Mouse (Mus musculus) urinary bladder, postnatal 25 days (tissue): ENCODE measurements at regions not wholly inside any gene's neighbourhood (a gene's known extent, or its start where the extent isn't known, plus 50 kb on each side); places are given as distances from the start of the nearest gene placed in this dataset.
"Not testable (repeated sequence)": the region's sequence is repeated elsewhere in the genome, so short reads cannot be mapped to it uniquely, and the experiment has no call there.

Source experiments
- DNase-seq: peaks from one replicate; pipeline ENCODE4 v3.0.0; 2022; ENCODE audit warnings: low spot score

DNA sequence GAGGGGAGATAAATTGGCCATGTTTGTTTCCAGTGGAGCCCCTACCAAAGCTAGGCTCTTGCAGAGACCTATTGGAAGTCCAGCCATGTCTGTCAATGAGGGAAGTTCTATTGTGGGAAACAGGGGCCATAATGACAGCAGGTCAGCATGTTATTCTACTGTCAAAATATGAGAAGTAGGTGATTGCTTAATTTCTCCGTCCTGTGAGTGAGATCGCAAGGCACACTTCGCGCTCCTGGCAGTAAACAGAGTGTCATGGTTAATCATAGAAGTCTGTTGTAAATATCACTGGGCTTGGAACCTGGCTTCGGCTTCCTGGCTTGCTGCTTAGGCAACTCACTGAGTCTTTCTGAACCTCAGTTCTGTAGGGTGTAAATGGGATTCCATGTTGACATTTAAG, 72.5 kb upstream of the Ccdc122 start:
- no peak for DNase-seq

DNA sequence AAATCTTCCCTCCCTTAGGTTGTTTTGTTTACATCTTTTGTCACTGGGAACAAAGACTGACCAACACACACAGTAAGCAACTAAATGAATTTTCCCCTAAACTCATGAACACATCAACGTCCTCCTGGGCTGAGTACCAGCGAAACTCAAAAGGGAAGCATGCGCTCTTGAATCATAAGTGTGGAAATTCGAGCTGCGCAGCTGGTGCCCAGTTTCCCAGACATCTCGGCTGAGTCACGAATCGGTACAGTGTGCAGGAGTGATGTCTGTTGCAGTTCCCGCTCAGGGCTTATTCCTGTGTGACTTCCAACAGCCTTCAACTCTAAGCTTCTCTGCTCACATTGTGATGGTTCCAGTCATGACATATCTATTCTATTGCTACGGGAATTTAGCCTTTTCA, 77.7 kb upstream of the Ccdc122 start:
- no peak for DNase-seq

DNA sequence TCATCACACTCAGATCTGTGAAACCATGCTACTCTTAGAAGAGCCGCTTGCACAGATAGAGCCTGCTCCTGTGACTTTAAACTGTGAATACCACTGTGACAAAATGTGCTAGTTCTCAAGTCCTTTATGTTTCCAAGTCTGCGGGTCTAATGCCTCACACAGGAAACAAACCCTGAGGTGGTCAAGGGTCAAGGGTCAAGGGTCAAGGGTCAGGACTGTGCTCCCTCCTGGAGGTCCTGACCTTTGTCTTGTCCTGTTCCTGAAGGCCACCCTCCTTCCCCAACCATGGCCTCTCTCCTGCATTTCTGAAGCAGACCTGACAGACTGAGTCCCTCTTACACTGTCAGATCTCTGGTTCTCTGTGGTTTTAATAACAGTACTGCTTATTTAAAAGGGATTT, 79.4 kb upstream of the Ccdc122 start:
- DNase-seq: no peak

DNA sequence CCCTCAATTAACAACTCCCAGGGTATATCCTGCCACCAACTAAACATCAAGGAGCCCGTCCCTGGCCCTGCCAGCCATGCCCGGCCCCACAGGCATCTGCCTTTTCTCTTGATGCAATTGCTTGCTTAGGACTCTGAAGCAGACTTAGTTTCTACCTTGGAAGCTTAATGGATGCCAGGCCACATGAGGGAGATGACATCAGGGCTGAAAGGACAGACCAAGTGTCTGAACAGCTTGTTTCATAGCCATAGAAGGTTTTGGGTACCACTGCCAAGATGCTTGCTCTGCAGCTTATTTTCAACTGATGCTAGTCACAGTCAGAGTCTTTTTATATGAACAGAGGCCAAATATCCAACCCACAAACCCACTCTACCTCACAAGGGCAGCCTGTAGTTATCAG, 83.4 kb upstream of the Ccdc122 start:
- no peak for DNase-seq

DNA sequence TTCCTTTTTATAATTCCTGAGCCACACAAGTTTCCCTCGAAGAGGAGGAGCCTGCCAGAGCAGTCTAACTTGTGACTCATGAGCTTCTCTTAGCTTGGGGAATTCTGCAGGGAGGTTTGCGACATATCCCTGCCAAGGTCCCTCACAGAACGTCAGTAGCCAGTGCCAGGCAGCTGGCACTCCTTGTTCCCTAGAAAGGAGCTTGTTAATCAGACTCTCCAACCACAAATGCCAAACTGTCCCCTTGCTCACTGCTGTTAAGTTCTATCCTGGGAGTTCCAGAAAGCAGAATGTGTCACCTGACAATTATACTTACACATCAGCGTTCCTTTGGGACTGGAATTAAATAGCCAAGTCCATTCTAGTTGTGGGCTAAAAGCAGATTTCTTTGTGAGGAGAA, 85.1 kb upstream of the Ccdc122 start:
- no peak for DNase-seq

DNA sequence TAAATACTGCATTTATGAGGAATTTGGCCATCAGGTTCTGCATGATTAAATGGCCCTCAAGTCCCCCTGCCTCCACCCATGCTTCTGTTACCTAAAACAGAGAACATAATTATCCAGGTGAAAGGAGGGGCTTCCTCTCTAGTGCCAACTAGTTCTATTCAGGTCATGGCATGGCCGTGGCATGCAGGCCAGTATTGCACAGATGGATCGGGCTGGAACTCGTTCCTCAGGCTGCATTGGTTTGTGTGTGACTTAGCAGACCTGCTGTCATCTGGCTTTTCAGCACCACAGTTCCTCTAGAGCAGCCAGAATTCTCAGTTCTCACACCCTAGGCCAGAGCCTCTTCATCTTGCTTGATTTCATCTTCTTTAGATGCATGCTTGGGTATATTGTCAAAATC, 87.2 kb upstream of the Ccdc122 start:
- DNase-seq: peak; percentile 26

DNA sequence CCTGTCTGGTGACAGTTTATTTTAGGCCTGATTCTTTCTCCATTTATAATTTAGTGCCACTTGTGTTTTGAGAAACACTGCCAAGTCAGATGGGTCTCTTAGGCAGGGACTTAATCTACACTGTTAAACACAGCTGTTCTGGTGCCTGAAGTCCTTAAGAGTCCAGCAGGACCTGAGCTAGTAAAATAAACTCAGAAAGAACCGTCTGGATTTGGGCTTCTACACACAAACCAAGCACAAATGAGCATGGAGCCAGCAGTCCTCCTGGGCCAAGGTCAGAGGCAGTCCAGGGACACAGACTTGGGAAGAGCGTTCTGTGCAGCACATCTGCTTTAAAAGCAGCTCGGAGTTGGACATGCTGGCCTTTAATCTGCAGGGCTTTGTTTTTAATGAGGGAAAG, 87.6 kb upstream of the Ccdc122 start:
- peak; percentile 27 for DNase-seq

DNA sequence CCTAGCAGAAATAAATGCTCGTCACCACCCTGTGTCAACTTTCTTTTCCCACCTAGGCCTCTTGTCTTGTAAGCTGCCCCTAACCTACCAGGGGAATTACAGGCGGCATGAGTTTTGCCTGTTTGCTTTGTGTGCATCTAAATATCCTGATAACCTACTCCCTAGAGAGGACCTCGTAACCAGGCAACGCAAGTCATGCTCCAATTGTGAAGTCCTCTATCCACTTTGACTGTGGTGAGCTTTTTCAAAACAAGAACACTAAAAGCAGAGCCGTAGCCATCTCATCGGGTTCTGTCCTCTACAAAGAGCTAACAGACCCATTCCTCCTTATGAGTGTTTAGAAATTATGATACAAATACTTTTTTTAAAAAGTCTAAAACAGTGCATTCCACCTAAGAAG, 88.1 kb upstream of the Ccdc122 start:
- peak; percentile 10 for DNase-seq

DNA sequence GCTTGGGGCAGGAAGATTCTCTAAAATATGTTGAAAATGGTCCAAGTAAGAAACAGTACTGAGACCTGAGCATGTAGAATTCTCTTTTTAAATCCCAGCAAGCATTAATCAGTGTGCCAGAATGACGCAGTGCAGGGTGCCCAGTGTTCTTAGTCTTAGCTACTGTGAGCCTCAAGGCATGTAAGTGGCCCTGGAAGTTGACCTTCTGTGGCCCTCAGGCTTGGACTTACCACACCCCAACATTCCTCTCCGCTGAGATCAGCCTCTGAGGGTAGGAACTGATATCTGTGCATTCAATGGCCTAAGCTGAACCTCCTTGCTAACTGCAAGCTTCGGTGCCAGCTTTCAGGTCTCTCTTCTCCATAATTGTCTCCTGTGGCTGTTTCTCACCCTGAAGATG, 89.4 kb upstream of the Ccdc122 start:
- peak; percentile 15 for DNase-seq

DNA sequence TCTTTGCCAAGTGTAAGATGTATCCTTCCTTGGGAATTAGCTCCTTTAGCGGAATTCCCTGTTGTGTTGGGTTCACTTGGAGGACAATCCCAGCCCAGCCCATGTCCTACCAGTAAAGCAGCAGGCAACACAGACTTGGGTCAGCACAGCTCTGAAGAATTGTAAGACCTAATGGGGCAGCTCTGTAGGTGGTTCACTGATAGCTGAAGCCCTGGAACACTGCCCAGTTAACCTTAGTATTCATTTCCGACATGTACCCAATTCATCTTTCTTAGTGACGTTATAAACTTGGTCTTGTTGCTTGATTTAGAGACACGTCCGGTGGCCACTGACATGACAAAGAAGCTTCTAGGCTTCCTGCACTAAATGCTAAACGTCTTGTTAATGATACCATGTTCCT, 90.9 kb upstream of the Ccdc122 start:
- DNase-seq: no peak

DNA sequence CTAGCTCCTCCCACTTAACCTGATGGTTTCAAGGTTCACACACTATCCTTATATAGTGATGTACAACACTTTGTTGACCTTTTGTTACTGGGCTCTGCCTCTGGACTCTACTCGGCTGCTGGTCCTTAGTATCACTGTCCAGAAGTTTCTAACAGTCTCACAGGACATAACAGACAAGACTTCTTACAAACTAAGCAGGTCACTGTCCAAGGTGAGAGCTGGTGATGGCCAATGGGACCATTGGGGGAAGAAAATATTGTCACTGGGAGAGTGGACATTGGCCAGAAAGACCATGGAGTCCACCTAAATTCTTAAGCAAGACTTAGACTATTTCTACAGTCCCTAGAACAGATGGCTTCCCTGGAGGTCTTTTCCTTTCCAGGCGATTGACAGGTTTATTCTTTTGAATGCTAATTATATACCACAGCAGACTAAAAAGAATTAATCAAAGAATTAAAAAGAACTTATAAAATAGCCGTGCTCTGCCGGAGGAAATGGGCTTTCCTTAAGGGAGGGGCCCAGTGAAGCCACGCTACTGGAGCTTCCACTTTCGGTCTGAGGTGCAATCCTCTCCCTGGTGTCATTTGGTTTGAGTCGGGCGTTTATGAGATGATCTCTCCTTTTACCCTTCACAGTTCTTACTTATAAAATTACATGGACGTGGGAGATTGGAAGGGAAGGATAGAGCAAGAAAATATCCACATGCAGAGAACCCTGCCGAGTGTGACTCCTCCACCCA, 94.9 kb upstream of the Ccdc122 start:
- no peak for DNase-seq

DNA sequence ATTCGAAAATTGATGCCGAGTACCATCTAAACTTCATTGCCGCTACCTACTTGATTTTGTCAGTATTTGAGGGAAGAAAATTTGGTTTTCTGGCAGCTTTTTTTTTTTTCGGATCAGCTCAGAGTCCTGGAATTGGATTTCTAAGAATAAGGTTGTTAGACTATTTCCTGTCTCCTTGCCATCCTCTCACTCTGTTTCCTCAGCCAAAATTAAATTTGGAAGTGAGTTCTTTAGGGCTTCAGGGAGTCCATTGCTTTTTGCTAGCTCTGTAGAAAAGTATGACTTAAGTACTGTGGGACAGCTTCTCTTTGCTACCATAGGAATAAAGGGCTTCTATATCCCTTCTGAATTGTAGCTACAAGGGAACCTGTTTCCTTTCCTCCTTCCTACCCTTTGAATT, 96.1 kb upstream of the Ccdc122 start:
- DNase-seq: no peak

DNA sequence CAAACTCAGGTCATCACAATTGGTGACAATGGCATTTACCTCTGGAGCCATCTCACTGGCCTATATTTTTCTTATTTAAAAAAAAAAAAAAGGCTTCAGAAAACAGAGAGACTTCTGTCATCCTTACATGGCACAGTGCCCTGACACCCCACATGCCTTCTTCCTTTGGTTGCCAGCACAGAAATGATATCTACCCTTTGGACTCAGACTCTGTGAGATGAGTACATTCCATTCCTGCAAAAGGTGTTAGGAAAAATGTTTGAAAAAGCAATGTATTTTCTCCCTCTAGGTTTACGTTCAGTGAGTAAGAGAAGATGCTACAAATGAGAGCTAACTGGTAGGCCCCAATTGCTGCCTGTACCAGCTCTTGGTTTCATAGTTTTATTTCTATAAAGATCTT, 99.9 kb upstream of the Ccdc122 start:
- DNase-seq: no peak

DNA sequence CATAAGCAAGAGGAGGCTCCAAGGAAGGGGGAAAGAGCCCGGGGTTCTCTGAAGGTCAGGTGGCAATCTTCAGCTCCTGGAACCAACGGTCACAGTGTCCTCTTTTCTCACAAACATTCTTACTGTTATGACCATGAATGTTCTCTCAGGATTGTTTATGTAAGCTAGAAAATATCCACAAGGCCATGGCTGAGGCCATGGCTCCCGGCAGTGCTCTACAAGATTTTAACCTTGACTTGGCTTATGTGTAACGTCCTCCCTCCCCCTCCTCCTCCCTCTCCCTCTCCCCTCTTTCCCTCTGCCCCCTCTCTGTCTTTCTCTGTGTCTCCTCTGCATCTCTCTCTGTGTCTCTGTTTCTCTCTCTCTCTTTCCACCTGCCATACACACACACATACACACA, 100.5 kb upstream of the Ccdc122 start:
- not testable (repeated sequence) for DNase-seq

DNA sequence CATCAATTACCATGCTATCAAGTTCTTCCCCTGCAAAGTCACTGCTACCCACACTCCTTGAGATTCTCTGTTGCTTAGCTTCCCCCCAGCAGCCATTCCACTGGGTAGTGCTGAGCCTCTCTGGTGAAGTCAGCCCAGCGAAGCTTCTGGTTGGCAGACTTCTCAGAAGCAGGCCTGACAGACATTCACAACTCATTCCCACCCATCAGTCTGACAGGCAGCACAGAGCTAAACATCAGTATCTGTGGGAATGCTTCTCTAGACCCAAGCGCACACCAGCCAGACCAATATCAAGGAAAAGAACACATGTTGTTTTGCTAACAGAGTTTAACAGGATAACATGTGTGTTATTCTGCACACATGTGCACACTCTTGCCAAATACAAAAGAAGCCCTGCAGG, 101.1 kb upstream of the Ccdc122 start:
- DNase-seq: no peak

DNA sequence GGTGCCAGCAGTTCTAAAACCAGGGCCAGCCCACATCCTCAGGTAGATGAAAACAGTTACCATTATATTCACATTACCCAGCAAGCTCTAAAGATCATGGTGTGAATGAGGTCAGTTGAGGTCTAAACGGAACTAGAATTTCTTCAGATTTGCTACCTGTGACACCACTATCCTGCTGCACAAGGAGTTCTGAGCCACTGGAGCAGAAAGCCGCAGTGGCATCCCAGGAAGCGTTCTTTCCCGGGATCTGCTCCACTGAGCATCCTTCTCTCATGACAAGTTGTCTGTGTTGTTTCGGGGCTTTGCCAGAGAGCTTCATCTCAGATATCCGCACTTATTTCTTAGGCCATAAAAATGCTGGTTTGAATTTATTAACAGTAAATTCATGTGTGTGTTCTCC, 103.7 kb upstream of the Ccdc122 start:
- DNase-seq: no peak

DNA sequence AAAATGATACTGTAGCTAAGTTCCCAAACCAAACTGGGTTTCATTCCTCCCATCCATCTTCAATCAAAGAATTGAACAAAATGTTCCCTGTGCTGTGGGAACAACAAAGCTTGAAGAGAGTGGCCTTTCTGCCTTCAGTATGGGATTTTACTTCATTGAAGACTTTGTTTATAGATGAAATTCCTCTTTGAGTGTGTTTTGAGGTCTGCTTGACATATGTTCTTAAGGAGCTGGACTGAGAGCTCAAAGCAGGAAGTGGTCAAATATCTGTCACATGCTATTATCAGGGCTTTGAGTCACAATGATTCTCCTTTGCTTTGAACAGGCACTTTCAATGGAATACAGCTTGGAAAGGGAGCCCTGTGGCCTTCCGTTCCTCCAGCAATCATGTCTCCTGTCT, 105.2 kb upstream of the Ccdc122 start:
- no peak for DNase-seq

DNA sequence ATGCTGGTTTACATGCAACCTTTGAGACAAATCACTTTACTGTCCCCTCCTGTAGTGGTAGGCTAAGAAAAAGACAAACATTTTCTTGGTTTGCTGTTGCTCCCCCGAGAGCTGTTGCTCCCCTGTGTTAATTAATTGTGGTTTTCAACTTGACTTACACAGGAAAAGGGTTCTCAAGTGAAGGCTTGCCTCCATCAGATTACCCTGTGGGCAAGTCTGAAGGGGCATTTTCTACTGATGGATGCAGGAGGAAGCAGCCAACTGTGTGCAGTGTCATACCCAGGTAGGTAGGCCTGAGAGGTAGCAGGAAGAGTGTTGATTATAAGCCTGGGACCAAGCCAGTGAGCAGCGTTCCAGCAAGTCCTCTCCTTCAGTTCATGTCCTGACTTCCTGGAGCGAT, 107.0 kb upstream of the Ccdc122 start:
- no peak for DNase-seq

DNA sequence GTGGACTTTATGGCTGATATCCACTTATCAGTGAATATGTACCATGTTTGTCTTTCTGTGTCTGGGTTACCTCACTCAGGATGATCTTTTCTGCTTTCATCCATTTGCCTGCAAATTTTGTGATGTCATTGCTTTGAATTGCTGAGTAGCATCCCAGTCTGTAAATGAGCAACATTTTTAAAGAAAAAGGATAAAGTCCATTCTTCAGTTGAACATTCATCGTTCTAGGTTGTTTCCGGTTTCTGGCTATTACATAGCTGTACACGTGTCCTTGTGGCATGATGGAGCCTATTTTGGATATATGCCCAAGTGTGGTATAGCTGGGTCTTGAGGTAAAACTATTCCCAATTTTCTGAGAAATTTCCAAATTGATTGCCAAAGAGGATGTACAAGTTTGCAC, 107.9 kb upstream of the Ccdc122 start:
- DNase-seq: no peak

DNA sequence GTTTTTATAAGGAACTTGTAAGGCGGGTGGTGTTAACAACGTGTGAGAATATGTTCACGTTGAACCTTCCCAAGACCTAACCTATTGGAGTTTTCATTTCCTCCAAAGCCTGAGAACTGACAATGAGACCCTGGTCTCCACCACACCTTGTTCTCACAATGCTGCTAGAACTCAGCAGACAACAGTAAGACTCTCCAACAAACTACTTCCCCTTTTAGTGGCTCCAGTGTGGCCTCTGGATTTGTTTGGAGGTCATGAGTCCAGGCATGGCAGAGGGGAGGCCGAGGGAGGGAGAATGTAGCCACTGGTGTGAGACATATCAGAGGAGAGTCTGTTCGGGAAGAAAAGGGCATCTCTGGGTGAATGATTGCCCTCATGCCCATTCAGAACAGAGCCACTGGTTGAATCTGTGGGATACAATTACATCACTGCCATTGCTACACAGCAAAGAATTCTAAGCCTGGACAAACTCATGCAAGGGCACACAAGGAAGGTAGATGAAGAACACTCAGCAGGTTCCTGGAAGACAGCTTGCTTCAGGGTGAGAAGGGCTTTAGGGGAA, 109.2 kb upstream of the Ccdc122 start:
- DNase-seq: no peak

DNA sequence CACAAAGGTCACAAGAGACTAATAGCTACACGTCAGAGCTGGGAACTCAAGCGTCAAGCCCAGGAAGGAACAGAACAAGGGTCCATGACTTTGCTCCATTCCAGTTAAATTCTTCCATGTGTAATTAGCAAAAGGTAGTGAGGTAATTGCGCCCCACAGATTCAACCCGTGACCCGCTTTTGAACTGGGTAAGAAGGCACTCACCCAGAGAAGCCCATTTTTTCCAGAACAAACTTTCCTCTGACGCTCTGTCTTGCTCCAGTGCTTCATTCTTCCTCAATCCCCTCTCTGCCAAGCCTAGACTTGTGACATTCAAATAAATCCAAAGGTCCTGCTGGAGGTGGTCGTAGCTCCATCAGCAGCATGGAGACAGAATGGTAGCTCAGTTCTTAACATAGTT, 110.2 kb upstream of the Ccdc122 start:
- no peak for DNase-seq

DNA sequence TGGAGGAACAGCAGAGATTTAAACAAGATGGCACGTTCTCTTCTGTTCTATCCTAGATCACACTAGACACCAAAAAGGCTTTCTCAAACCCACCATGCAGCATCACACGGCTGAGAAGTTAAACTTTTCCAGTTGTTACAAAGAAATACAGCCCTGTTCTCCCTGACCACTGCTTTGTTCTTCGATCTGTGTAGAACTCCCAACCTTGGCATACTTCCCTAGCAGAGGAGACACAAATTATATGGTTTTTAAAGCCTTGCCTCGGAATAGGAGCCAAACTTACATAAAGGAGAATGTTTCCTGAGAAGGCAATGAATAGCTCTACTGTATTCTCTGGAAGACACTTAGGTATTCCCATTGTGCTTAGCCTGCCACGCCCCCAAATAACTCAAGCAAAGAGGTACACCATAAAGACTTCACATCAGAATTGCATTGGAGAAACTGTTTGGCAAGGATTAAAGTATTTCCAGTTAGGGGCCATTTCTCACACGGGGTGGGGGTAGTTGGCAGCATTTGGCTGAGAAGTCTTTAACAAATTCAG, 114.1 kb upstream of the Ccdc122 start:
- no peak for DNase-seq

DNA sequence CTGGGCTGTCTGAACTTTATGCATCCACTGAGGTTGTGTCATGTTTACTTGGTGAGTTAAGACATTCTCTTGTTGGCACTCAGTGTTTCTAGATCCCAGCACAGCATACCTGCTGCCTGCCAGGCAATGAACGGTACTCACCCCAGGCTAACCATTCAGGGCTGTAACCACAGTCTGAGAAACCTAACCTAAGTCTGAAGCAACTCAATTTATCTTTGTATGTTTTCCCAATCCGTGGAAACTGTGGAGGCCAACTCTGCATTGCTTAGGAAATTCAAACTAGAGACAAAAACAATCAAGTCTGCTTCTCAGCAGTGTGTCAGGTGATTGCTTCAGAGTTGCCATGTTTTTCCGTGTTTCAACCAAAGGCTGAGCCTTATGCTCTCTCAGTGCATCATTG, 118.5 kb upstream of the Ccdc122 start:
- no peak for DNase-seq
